ENCODE assay signal across 8 mouse cellular contexts in the genomic region with DNA sequence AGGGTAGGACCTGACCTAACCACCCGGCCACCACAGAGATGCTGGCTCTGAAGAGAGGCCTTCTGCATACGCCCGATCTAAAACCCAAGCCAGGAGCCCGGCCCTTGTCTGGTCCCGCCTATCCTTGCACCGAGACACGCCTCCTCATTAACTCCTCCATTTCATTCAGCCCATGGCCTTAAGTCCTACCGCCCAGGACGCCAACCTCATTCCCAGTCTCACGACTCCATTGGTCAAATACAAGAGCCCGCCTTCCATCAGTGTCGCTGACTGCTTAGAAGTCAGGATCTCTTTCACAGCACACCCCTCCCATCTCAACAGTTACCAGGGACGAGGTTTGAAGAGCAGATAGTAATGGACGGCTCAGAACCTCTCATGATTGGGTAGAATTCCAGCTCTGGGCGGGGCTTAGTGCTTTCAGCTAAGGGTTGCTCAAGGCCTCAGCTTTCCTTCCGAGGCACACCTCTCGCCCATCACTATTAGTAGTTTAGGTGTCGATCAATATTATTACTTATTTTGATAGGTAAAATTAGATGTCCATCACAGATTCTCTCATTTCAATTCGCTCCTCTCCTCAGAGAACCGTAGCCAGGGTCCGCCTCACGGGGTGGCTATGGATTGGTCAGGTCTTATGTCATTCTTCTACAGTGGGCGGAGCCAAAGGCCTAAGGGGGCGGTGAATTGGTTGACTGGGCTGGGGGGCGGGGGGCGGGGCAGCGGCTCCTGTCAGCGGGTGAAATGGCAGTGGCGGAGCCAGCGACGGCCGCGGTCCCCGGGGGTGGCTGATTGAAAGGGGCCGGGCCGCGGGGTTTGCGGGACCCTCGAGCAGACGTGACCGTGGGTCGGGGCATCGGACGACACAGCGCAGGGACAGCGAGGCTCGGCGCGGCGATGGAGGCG. TPM values are rescaled to one million over a fixed set of nuclear protein-coding genes. Genes with fewer than 3 reads are reported as not detected.
DNase-seq lines count a peak whose midpoint lies in the region; ATAC-seq and TF ChIP-seq lines count a peak whose summit lies in the region.

A gene (plus strand): TSS at position 716 of the 900 bp plus-strand sequence.

- in situ Hi-C loops in Patski (cut with MboI; ENCODE audit: low pct_unique_long_range_greater_than_20kb) = no loop called here

- under 1% methylated on average over 51 of the region's 51 CpGs for WGBS in hindbrain, embryonic 13.5 days

- H3K4me3 ChIP-seq in hindbrain, embryonic 13.5 days = peak within 1 kb of the TSS; percentile 89

- H3K27me3 ChIP-seq in Patski = no peaks in the 10 kb centered on the region
- no peaks in the 10 kb centered on the region for H3K27me3 ChIP-seq in hindbrain, embryonic 13.5 days

- no peaks in the 10 kb centered on the region for H3K9me3 ChIP-seq in hindbrain, embryonic 13.5 days

- peak within 1 kb of the TSS; percentile 77 for H3K4me2 ChIP-seq in hindbrain, embryonic 13.5 days

- no peak for TF ChIP-seq CTCF in Patski (IDR thresholded peaks at IDR 0.05)

- peak; percentile 99 for DNase-seq in Patski (ENCODE audit: low read depth, low spot score)
- peak; percentile 99 to 100 for DNase-seq in cerebellum, postnatal 14 days
- DNase-seq in frontal cortex, postnatal 14 days (ENCODE audit: low spot score in 2 of 2) = peak; percentile 98 to 99
- peak; percentile 97 for DNase-seq in layer of hippocampus, postnatal 25 days (ENCODE audit: extremely low spot score in 1 of 2, low spot score in 1 of 2)
- peak; percentile 100 for DNase-seq in lung, postnatal 25 days (ENCODE audit: low spot score)
- peak; percentile 100 for DNase-seq in retina, embryonic 14.5 days (ENCODE audit: low spot score)
- DNase-seq in thymus, postnatal 4 days = peak; percentile 96

- H3K9ac ChIP-seq in hindbrain, embryonic 13.5 days = peak within 1 kb of the TSS; percentile 96

- POLR2A ChIA-PET in Patski (lab: Charles Lee) = interaction anchor here (0.6 kb wide), 1 partner anchor 114 kb away, joined by 3 read pairs; no protein-coding TSS in a partner anchor

- H3K27ac ChIP-seq in hindbrain, embryonic 13.5 days = peak within 1 kb of the TSS; percentile 87

- peaks cover 8% of the 10 kb centered on the region; the same call in 1 of the 2 replicates for H3K36me3 ChIP-seq in hindbrain, embryonic 13.5 days

- CTCF ChIA-PET in Patski (lab: Charles Lee) = interaction anchor here (0.6 kb wide), 1 partner anchor 99 kb away, joined by 3 read pairs; no protein-coding TSS in a partner anchor

- H3K4me1 ChIP-seq in hindbrain, embryonic 13.5 days (replicated peaks) = peaks cover 37% of the 10 kb centered on the region

- peak; percentile 99 for ATAC-seq in Patski
- peak; percentile 98 for ATAC-seq in hindbrain, embryonic 13.5 days (ENCODE audit: low FRiP score)

RNA-seq across cellular contexts. Expression of the gene that starts here (rescaled TPM):
- polyA plus RNA-seq in Patski (2021) = 27.6 TPM
- 93.5 and 93.7 TPM in 2 replicates for polyA plus RNA-seq in hindbrain, embryonic 13.5 days (2015; fragmentation: Nextera tagmentation; extraction: Ambion mirVana)
- total RNA-seq in layer of hippocampus, postnatal 25 days (2021) = 100 to 1,000 TPM in 1 of 2 experiments, 10 to 100 TPM in 1; 98.2 to 110 TPM

Comparison
In these comparisons a context has a peak if more than half of its experiments do, and no peak if none do; other contexts are left out.
1. Peak in every context shown above with its lines: DNase-seq, ATAC-seq, H3K4me3 ChIP-seq and H3K27ac ChIP-seq.